20 mouse cellular contexts compared by ENCODE assay signal in genomic region chr1:132329656-132330055, GRCm38 (mm10). TPM values are rescaled to one million over a fixed set of nuclear protein-coding genes. Genes with fewer than 3 reads are reported as not detected.
A peak's percentile ranks its signal among the peaks of the same experiment; 100 is the strongest.
DNase-seq lines count a peak whose midpoint lies in the region; ATAC-seq and TF ChIP-seq lines count a peak whose summit lies in the region.
"Had no signal": no experiment of that assay in that cellular context is flagged by ENCODE, and none has a peak within 500 bp of the region (broad histone marks: within the 10 kb centered on the region; RNA-seq: fewer than 3 reads in every experiment).

No protein-coding gene starts in this region.

- H3K4me3 ChIP-seq in forebrain, embryonic 10.5 days, result no peak overlapping the region
- no peak overlapping the region for H3K4me3 ChIP-seq in forebrain, embryonic 14.5 days (ENCODE audit: low read depth, low read length)
- no peak overlapping the region for H3K4me3 ChIP-seq in hindbrain, embryonic 10.5 days
- H3K4me3 ChIP-seq in hindbrain, embryonic 16.5 days (ENCODE audit: low read length), result no peak overlapping the region
- no peak overlapping the region for H3K4me3 ChIP-seq in midbrain, embryonic 11.5 days (ENCODE audit: low read depth, low read length)
- H3K4me3 ChIP-seq in midbrain, postnatal 0 days (ENCODE audit: low read depth, low read length), result no peak overlapping the region
- no peak overlapping the region for H3K4me3 ChIP-seq in small intestine, adult 2 months (ENCODE audit: low read depth, low read length)
- H3K4me3 ChIP-seq: embryonic facial prominence, embryonic 12.5 days; forebrain, embryonic 13.5 days had no signal

- no peaks in the 10 kb centered on the region for H3K27me3 ChIP-seq in forebrain, embryonic 10.5 days (ENCODE audit: poor library complexity, severe bottlenecking)
- no peaks in the 10 kb centered on the region for H3K27me3 ChIP-seq in forebrain, embryonic 14.5 days (replicated peaks; ENCODE audit: control insufficient read depth, insufficient read depth, low read length)
- H3K27me3 ChIP-seq in hindbrain, embryonic 10.5 days (ENCODE audit: insufficient read depth, poor library complexity, severe bottlenecking), result no peaks in the 10 kb centered on the region
- no peaks in the 10 kb centered on the region for H3K27me3 ChIP-seq in hindbrain, embryonic 16.5 days (replicated peaks; ENCODE audit: control insufficient read depth, insufficient read depth, low read length)
- H3K27me3 ChIP-seq in midbrain, embryonic 11.5 days (ENCODE audit: control insufficient read depth, insufficient read depth, low read length), result no peaks in the 10 kb centered on the region
- H3K27me3 ChIP-seq in midbrain, postnatal 0 days (ENCODE audit: insufficient read depth, low read length), result no peaks in the 10 kb centered on the region
- no peaks in the 10 kb centered on the region for H3K27me3 ChIP-seq in small intestine, adult 2 months (ENCODE audit: control insufficient read depth, insufficient read depth, low read length)
- H3K27me3 ChIP-seq: embryonic facial prominence, embryonic 12.5 days; forebrain, embryonic 13.5 days had no signal

- no peak for TF ChIP-seq POLR2A in small intestine, adult 2 months (IDR thresholded peaks at IDR 0.05; ENCODE audit: low read depth, low read length)

- no peak for TF ChIP-seq CTCF in midbrain, postnatal 0 days (IDR thresholded peaks at IDR 0.05)
- no peak for TF ChIP-seq CTCF in small intestine, adult 2 months (IDR thresholded peaks at IDR 0.05; ENCODE audit: extremely low read depth, insufficient read length, insufficient replicate concordance, low read depth, low read length)

- ATAC-seq in forebrain, embryonic 14.5 days, result no peak
- no peak for ATAC-seq in hindbrain, embryonic 16.5 days
- ATAC-seq in midbrain, embryonic 11.5 days (ENCODE audit: low FRiP score), result no peak
- no peak for ATAC-seq in midbrain, postnatal 0 days (ENCODE audit: low FRiP score)
- ATAC-seq in granulocyte monocyte progenitor cell, adult 5-6 weeks (replicated peaks; ENCODE audit: poor library complexity, severe bottlenecking), result no peak
- ATAC-seq: CD4-positive, CD25-positive, alpha-beta regulatory T cell, adult 4 months; forebrain, embryonic 13.5 days had no signal

- DNase-seq in forebrain, embryonic 10.5 days (ENCODE audit: extremely low spot score, low spot score), result no peak
- no peak for DNase-seq in forebrain, embryonic 14.5 days (ENCODE audit: low spot score)
- DNase-seq in hindbrain, embryonic 10.5 days (ENCODE audit: low spot score), result no peak
- no peak for DNase-seq in midbrain, embryonic 11.5 days (ENCODE audit: low spot score, missing footprints)
- DNase-seq in midbrain, postnatal 0 days (ENCODE audit: low spot score), result no peak
- DNase-seq: adrenal gland, adult 8-10 months; adrenal gland, postnatal 36 days; B cell, adult 2 months; embryo, embryonic 11 days; heart, postnatal 10 days had no signal

- no peak overlapping the region for H3K9ac ChIP-seq in forebrain, embryonic 14.5 days (ENCODE audit: low read length)
- no peak overlapping the region for H3K9ac ChIP-seq in hindbrain, embryonic 16.5 days (ENCODE audit: low read depth, low read length)
- H3K9ac ChIP-seq in midbrain, embryonic 11.5 days (ENCODE audit: low read length), result no peak overlapping the region
- no peak overlapping the region for H3K9ac ChIP-seq in midbrain, postnatal 0 days (replicated peaks; ENCODE audit: low read length, poor library complexity, severe bottlenecking)
- H3K9ac ChIP-seq: embryonic facial prominence, embryonic 12.5 days; forebrain, embryonic 13.5 days; hindbrain, embryonic 14.5 days had no signal

- H3K36me3 ChIP-seq in forebrain, embryonic 10.5 days (replicated peaks), result peaks cover 82% of the 10 kb centered on the region
- peaks cover 57% of the 10 kb centered on the region for H3K36me3 ChIP-seq in forebrain, embryonic 14.5 days (ENCODE audit: control insufficient read depth, insufficient read depth, low read length)
- peaks cover 79% of the 10 kb centered on the region for H3K36me3 ChIP-seq in hindbrain, embryonic 10.5 days
- H3K36me3 ChIP-seq in hindbrain, embryonic 16.5 days (ENCODE audit: control insufficient read depth, insufficient read depth, low read length), result peaks cover 6% of the 10 kb centered on the region; the same call in 1 of the 2 replicates
- peaks cover 63% of the 10 kb centered on the region for H3K36me3 ChIP-seq in midbrain, embryonic 11.5 days (ENCODE audit: control insufficient read depth, insufficient read depth, low read length)
- peaks cover 9% of the 10 kb centered on the region for H3K36me3 ChIP-seq in midbrain, postnatal 0 days (ENCODE audit: insufficient read depth, low read length)
- peaks cover 80% of the 10 kb centered on the region for H3K36me3 ChIP-seq in small intestine, adult 2 months (ENCODE audit: control insufficient read depth, insufficient read depth, low read length)
- H3K36me3 ChIP-seq: embryonic facial prominence, embryonic 12.5 days; G1E had no signal

- H3K27ac ChIP-seq in forebrain, embryonic 10.5 days, result peak overlapping the region; percentile 88
- H3K27ac ChIP-seq in forebrain, embryonic 14.5 days (ENCODE audit: low read depth, low read length), result no peak overlapping the region
- peak overlapping the region; percentile 90 for H3K27ac ChIP-seq in hindbrain, embryonic 10.5 days
- no peak overlapping the region for H3K27ac ChIP-seq in hindbrain, embryonic 16.5 days (ENCODE audit: low read depth, low read length)
- peak overlapping the region; percentile 58 for H3K27ac ChIP-seq in midbrain, embryonic 11.5 days (ENCODE audit: low read depth, low read length)
- no peak overlapping the region for H3K27ac ChIP-seq in midbrain, postnatal 0 days (ENCODE audit: low read depth, low read length)
- H3K27ac ChIP-seq in small intestine, adult 2 months (ENCODE audit: insufficient read depth, low read depth, low read length), result peak overlapping the region; percentile 64
- H3K27ac ChIP-seq: embryonic facial prominence, embryonic 12.5 days; hindbrain, embryonic 14.5 days had no signal

- H3K9me3 ChIP-seq in forebrain, embryonic 10.5 days, result no peaks in the 10 kb centered on the region
- H3K9me3 ChIP-seq in forebrain, embryonic 14.5 days (replicated peaks; ENCODE audit: control insufficient read depth, low read length), result no peaks in the 10 kb centered on the region
- H3K9me3 ChIP-seq in hindbrain, embryonic 10.5 days, result no peaks in the 10 kb centered on the region
- H3K9me3 ChIP-seq in hindbrain, embryonic 16.5 days (ENCODE audit: control insufficient read depth, low read length), result no peaks in the 10 kb centered on the region
- no peaks in the 10 kb centered on the region for H3K9me3 ChIP-seq in midbrain, embryonic 11.5 days (ENCODE audit: control insufficient read depth, low read length)
- no peaks in the 10 kb centered on the region for H3K9me3 ChIP-seq in midbrain, postnatal 0 days (ENCODE audit: low read length)
- H3K9me3 ChIP-seq: embryonic facial prominence, embryonic 12.5 days; forebrain, embryonic 13.5 days; G1E had no signal

- WGBS in forebrain, embryonic 10.5 days, result 91% methylated on average over 7 of the region's 7 CpGs
- 82% methylated on average over 7 of the region's 7 CpGs for WGBS in forebrain, embryonic 14.5 days
- 83% methylated on average over 7 of the region's 7 CpGs for WGBS in hindbrain, embryonic 10.5 days
- 87% methylated on average over 7 of the region's 7 CpGs for WGBS in hindbrain, embryonic 16.5 days
- WGBS in midbrain, embryonic 11.5 days, result 76% methylated on average over 7 of the region's 7 CpGs
- 77% methylated on average over 7 of the region's 7 CpGs for WGBS in midbrain, postnatal 0 days
- WGBS in small intestine, adult 2 months, result 70% methylated on average over 7 of the region's 7 CpGs

- peaks cover 96% of the 10 kb centered on the region for H3K4me1 ChIP-seq in forebrain, embryonic 10.5 days
- H3K4me1 ChIP-seq in forebrain, embryonic 14.5 days (ENCODE audit: control insufficient read depth, insufficient read depth, low read length), result peaks cover 48% of the 10 kb centered on the region
- peaks cover 97% of the 10 kb centered on the region for H3K4me1 ChIP-seq in hindbrain, embryonic 10.5 days (replicated peaks)
- peaks cover 25% of the 10 kb centered on the region for H3K4me1 ChIP-seq in hindbrain, embryonic 16.5 days (ENCODE audit: control insufficient read depth, insufficient read depth, low read depth, low read length)
- H3K4me1 ChIP-seq in midbrain, embryonic 11.5 days (ENCODE audit: control insufficient read depth, insufficient read depth, low read length), result peaks cover 92% of the 10 kb centered on the region
- H3K4me1 ChIP-seq in midbrain, postnatal 0 days (ENCODE audit: insufficient read depth, low read length), result no peaks in the 10 kb centered on the region
- H3K4me1 ChIP-seq in small intestine, adult 2 months (ENCODE audit: control insufficient read depth, insufficient read depth, insufficient read length, low read length), result peaks cover 51% of the 10 kb centered on the region

- no peak overlapping the region for H3K4me2 ChIP-seq in forebrain, embryonic 14.5 days (ENCODE audit: low read length)
- H3K4me2 ChIP-seq in hindbrain, embryonic 16.5 days (ENCODE audit: low read length), result no peak overlapping the region
- H3K4me2 ChIP-seq in midbrain, embryonic 11.5 days, result no peak overlapping the region
- no peak overlapping the region for H3K4me2 ChIP-seq in midbrain, postnatal 0 days (ENCODE audit: low read depth, low read length, poor library complexity, severe bottlenecking)
- H3K4me2 ChIP-seq: embryonic facial prominence, embryonic 12.5 days; forebrain, embryonic 13.5 days; hindbrain, embryonic 14.5 days had no signal

RNA-seq across cellular contexts. Expression of gene Nuak2, which starts 13.7 kb away (rescaled TPM):
- 49.9 TPM in 2 replicates for polyA plus RNA-seq in forebrain, embryonic 10.5 days (2016; fragmentation: Nextera tagmentation; extraction: Ambion mirVana)
- 18.8 and 20.1 TPM in 2 replicates for polyA plus RNA-seq in forebrain, embryonic 14.5 days (2014; fragmentation: Nextera tagmentation; extraction: Ambion mirVana)
- 42.3 and 44.4 TPM in 2 replicates for polyA plus RNA-seq in hindbrain, embryonic 10.5 days (2016; fragmentation: Nextera tagmentation; extraction: Ambion mirVana)
- 11.1 and 12.8 TPM in 2 replicates for polyA plus RNA-seq in hindbrain, embryonic 16.5 days (2015; fragmentation: Nextera tagmentation; extraction: Ambion mirVana)
- 100 and 105 TPM in 2 replicates for polyA plus RNA-seq in midbrain, embryonic 11.5 days (2014; fragmentation: Nextera tagmentation; extraction: Ambion mirVana)
- 7.0 and 7.1 TPM in 2 replicates for total RNA-seq in midbrain, postnatal 0 days (2014; rRNA removed)
- polyA plus RNA-seq in midbrain, postnatal 0 days (2015; fragmentation: Nextera tagmentation; extraction: Ambion mirVana), result 9.9 TPM in 2 replicates
- polyA plus RNA-seq in small intestine, adult 2 months (2012; rRNA removed), result 24.3 and 99.9 TPM in 2 replicates
- 37.2 and 40.4 TPM in 2 replicates for total RNA-seq in granulocyte monocyte progenitor cell, adult 5-6 weeks (2014; fragmentation: Nextera tagmentation)
- total RNA-seq in granulocyte monocyte progenitor cell, adult 5-6 weeks (2017), result 19.3 and 21.7 TPM in 2 replicates
- polyA plus RNA-seq: G1E had no signal

RNA-seq across cellular contexts. Expression of gene Klhdc8a, which starts 31.2 kb away (rescaled TPM):
- 0.30 and 0.33 TPM in 2 replicates for polyA plus RNA-seq in forebrain, embryonic 10.5 days (2016; fragmentation: Nextera tagmentation; extraction: Ambion mirVana)
- polyA plus RNA-seq in forebrain, embryonic 14.5 days (2014; fragmentation: Nextera tagmentation; extraction: Ambion mirVana), result 3.4 TPM in 2 replicates
- polyA plus RNA-seq in hindbrain, embryonic 10.5 days (2016; fragmentation: Nextera tagmentation; extraction: Ambion mirVana), result 1.0 and 3.5 TPM in 2 replicates
- polyA plus RNA-seq in hindbrain, embryonic 16.5 days (2015; fragmentation: Nextera tagmentation; extraction: Ambion mirVana), result 8.3 and 10.0 TPM in 2 replicates
- polyA plus RNA-seq in midbrain, embryonic 11.5 days (2014; fragmentation: Nextera tagmentation; extraction: Ambion mirVana), result 3.5 and 4.5 TPM in 2 replicates
- total RNA-seq in midbrain, postnatal 0 days (2014; rRNA removed), result 29.5 and 31.1 TPM in 2 replicates
- 12.4 and 14.8 TPM in 2 replicates for polyA plus RNA-seq in midbrain, postnatal 0 days (2015; fragmentation: Nextera tagmentation; extraction: Ambion mirVana)
- 0.75 and 1.5 TPM in 2 replicates for polyA plus RNA-seq in small intestine, adult 2 months (2012; rRNA removed)
- not detected in 2 replicates for total RNA-seq in granulocyte monocyte progenitor cell, adult 5-6 weeks (2014; fragmentation: Nextera tagmentation)
- not detected in 2 replicates for total RNA-seq in granulocyte monocyte progenitor cell, adult 5-6 weeks (2017)
- total RNA-seq: common myeloid progenitor, adult 5-6 weeks; hematopoietic stem cell, adult 5-6 weeks had no signal
- polyA plus RNA-seq: G1E had no signal

Comparison
In these comparisons a context has a peak if more than half of its experiments do, and no peak if none do; other contexts are left out.
1. H3K27ac ChIP-seq: peak in forebrain, embryonic 10.5 days (single experiment), hindbrain, embryonic 10.5 days (single experiment), midbrain, embryonic 11.5 days (single experiment) and small intestine, adult 2 months (single experiment); none in forebrain, embryonic 14.5 days (single experiment), hindbrain, embryonic 16.5 days (single experiment) and midbrain, postnatal 0 days (single experiment).